In the genomic region with DNA sequence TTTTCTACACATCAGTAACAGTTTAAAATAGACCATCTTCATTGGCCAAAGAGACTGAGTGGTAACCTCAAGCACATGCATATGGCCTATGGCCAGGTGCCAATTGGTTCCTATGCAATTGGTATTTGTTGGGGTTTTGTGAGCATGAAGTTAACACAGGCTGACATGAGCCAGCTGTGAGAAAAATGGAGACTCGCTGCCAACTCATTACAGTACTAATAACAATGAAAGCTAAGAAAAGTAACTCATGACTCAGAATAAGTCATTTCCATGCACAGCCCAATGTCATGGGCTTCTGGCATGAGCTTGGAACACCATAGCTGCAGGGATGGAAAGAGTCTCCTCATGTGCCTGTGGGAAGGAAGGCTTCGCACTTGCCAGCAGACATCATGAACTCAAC, we compare ENCODE assay signal across 11 mouse cellular contexts.
DNase-seq lines count a peak whose midpoint lies in the region; ATAC-seq and TF ChIP-seq lines count a peak whose summit lies in the region.
"Had no signal": no experiment of that assay in that cellular context is flagged by ENCODE, and none has a peak within 500 bp of the region (broad histone marks: within the 10 kb centered on the region; RNA-seq: fewer than 3 reads in every experiment).

No protein-coding gene starts in this region.

- intact Hi-C loops in left cerebral cortex, postnatal 10 days (cut with DNase I) = no loop called here

- no peak for ATAC-seq in heart, embryonic 12.5 days (ENCODE audit: insufficient number of reproducible peaks, low FRiP score)
- peak; percentile 62; the same call in 1 of the 2 replicates for ATAC-seq in embryonic facial prominence, embryonic 13.5 days (ENCODE audit: insufficient number of reproducible peaks, insufficient read depth, low FRiP score, low TSS enrichment, low read depth)
- peak; percentile 74 for ATAC-seq in limb, embryonic 14.5 days (ENCODE audit: low FRiP score, low read depth)

- no peak overlapping the region for H3K4me3 ChIP-seq in heart, embryonic 12.5 days
- H3K4me3 ChIP-seq in embryonic facial prominence, embryonic 13.5 days = no peak overlapping the region
- H3K4me3 ChIP-seq in limb, embryonic 14.5 days (replicated peaks; ENCODE audit: low read length) = no peak overlapping the region
- H3K4me3 ChIP-seq: erythroblast, embryonic 14.5 days had no signal

- peaks cover 12% of the 10 kb centered on the region; the same call in 1 of the 2 replicates for H3K4me1 ChIP-seq in heart, embryonic 12.5 days (replicated peaks)
- peaks cover 37% of the 10 kb centered on the region for H3K4me1 ChIP-seq in embryonic facial prominence, embryonic 13.5 days
- H3K4me1 ChIP-seq in limb, embryonic 14.5 days (ENCODE audit: control insufficient read depth, insufficient read depth, low read length) = peaks cover 22% of the 10 kb centered on the region

- WGBS in heart, embryonic 12.5 days = 85% methylated on average over 2 of the region's 2 CpGs
- WGBS in embryonic facial prominence, embryonic 13.5 days = 68% methylated on average over 2 of the region's 2 CpGs
- WGBS in limb, embryonic 14.5 days = 73% methylated on average over 2 of the region's 2 CpGs

- H3K9me3 ChIP-seq in heart, embryonic 12.5 days (replicated peaks) = no peaks in the 10 kb centered on the region
- no peaks in the 10 kb centered on the region for H3K9me3 ChIP-seq in embryonic facial prominence, embryonic 13.5 days
- H3K9me3 ChIP-seq in limb, embryonic 14.5 days (ENCODE audit: control insufficient read depth, low read length) = no peaks in the 10 kb centered on the region

- no peak for TF ChIP-seq POLR2A in limb, embryonic 14.5 days (IDR thresholded peaks at IDR 0.05; ENCODE audit: borderline replicate concordance, extremely low read depth, insufficient read depth, insufficient read length)

- no peak overlapping the region for H3K4me2 ChIP-seq in heart, embryonic 12.5 days
- H3K4me2 ChIP-seq in embryonic facial prominence, embryonic 13.5 days = no peak overlapping the region
- H3K4me2 ChIP-seq in limb, embryonic 14.5 days (replicated peaks; ENCODE audit: low read depth, low read length, severe bottlenecking) = no peak overlapping the region

- no peak overlapping the region for H3K9ac ChIP-seq in heart, embryonic 12.5 days
- no peak overlapping the region for H3K9ac ChIP-seq in embryonic facial prominence, embryonic 13.5 days
- H3K9ac ChIP-seq in limb, embryonic 14.5 days (ENCODE audit: low read depth, low read length, severe bottlenecking) = no peak overlapping the region
- H3K9ac ChIP-seq: liver, embryonic 14.5 days had no signal

- no peak overlapping the region for H3K27ac ChIP-seq in heart, embryonic 12.5 days (ENCODE audit: poor library complexity, severe bottlenecking)
- no peak overlapping the region for H3K27ac ChIP-seq in embryonic facial prominence, embryonic 13.5 days
- H3K27ac ChIP-seq in limb, embryonic 14.5 days (replicated peaks; ENCODE audit: low read depth, low read length) = 0 out of 2 replicates have a peak overlapping the region, but pooled peaks have one; percentile 5
- H3K27ac ChIP-seq: liver, embryonic 14.5 days had no signal

- H3K27me3 ChIP-seq in heart, embryonic 12.5 days (replicated peaks) = no peaks in the 10 kb centered on the region
- no peaks in the 10 kb centered on the region for H3K27me3 ChIP-seq in embryonic facial prominence, embryonic 13.5 days
- no peaks in the 10 kb centered on the region for H3K27me3 ChIP-seq in limb, embryonic 14.5 days (ENCODE audit: control insufficient read depth, insufficient read depth, low read length)

- H3K36me3 ChIP-seq in heart, embryonic 12.5 days = no peaks in the 10 kb centered on the region
- H3K36me3 ChIP-seq in embryonic facial prominence, embryonic 13.5 days = 0 out of 2 replicates have a peak, but pooled peaks cover 4% of the 10 kb centered on the region
- no peaks in the 10 kb centered on the region for H3K36me3 ChIP-seq in limb, embryonic 14.5 days (ENCODE audit: control insufficient read depth, insufficient read depth, low read length)
- H3K36me3 ChIP-seq: G1E had no signal

- peak; percentile 97 for DNase-seq in heart, adult 11 months
- peak; percentile 62 for DNase-seq in 3134 (ENCODE audit: extremely low read depth, insufficient read length, low spot score)
- DNase-seq in limb, embryonic 14.5 days (ENCODE audit: low spot score) = peak; percentile 85
- no peak for DNase-seq in thymus, adult 18-20 months
- no peak for DNase-seq in yolk sac, embryonic 10.5 days (ENCODE audit: low spot score)
- DNase-seq in left cerebral cortex, postnatal 10 days (ENCODE audit: extremely low spot score in 1 of 2, low spot score in 2 of 2) = no peak

Comparison
In these comparisons a context has a peak if more than half of its experiments do, and no peak if none do; other contexts are left out.
1. DNase-seq: peak in heart, adult 11 months (single experiment), 3134 (single experiment) and limb, embryonic 14.5 days (single experiment); none in thymus, adult 18-20 months (0 of 2), yolk sac, embryonic 10.5 days (single experiment) and left cerebral cortex, postnatal 10 days (0 of 2).